Mouse (Mus musculus): ENCODE measurements around the gene Gm20517.

The Gm20517 gene

GRCm38 (mm10) chr17:47610849-47611660 is at the start of gene Gm20517, which contains the start of the genes Bysl and Med20:
Gene Gm20517, plus strand, starts transcription at chr17:47611589.
Gene Bysl, minus strand, starts transcription at chr17:47611492.
Gene Med20, plus strand, starts transcription at chr17:47611582.
- peak; percentile 97 to 99 for DNase-seq (ENCODE audit: inconsistent age in 2 of 2, low spot score in 1 of 2)

DNA sequence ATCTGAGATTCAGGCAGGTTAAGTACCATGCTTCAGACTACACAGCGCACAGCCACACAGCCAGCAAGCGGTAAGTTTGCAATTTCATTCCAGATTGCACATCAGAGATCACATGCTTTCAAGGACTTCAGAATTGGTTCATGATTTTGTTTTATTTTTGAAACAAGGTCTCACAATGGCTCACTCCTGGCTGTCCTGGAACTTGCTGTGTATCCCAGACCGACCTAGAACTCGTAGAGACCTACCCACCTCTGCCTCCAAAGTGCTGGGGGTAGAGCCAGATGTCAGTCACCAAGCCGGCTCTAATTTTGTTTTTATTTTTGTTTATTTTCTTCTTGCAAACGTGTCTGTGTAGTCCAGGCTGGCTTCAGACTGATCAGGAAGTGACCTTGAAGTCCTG is 48.5 kb upstream of the Gm20517 start:
- DNase-seq (ENCODE audit: inconsistent age in 2 of 2, low spot score in 1 of 2) = peak; percentile 51 to 90

- no peak for DNase-seq (ENCODE audit: inconsistent age in 2 of 2, low spot score in 1 of 2)
Measured at GRCm38 (mm10) chr17:47564612-47565011, 46.8 kb upstream of the Gm20517 start.

- DNase-seq (ENCODE audit: inconsistent age in 2 of 2, low spot score in 1 of 2) = no peak
Measured at GRCm38 (mm10) chr17:47566133-47566532, 45.3 kb upstream of the Gm20517 start.

DNA sequence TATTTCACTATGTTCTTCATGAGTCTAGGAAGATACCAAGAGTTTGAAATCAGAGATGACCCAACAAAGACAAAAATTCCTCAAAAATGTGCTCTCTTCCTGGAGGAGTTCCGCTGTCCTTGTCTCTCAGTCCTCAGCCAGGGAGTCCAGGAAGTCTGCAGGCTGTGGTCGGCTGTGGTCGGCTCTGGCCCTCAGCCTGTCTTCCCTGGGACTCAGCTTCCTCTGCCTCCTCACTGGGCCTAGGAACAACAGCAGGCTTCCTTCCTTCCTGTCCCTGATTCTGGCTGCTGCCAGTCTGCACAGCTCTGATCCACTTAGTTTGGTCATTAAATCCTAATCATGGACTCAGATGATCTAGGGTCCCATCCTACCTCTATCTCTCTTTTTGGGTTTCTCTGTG is 44.1 kb upstream of the Gm20517 start:
- DNase-seq (ENCODE audit: inconsistent age in 2 of 2, low spot score in 1 of 2) = peak in 1 of 2 experiments; percentile 69

- no peak for DNase-seq (ENCODE audit: inconsistent age in 2 of 2, low spot score in 1 of 2)
Measured at GRCm38 (mm10) chr17:47568389-47568788, 43.0 kb upstream of the Gm20517 start.

GRCm38 (mm10) chr17:47568951-47569527 is 42.4 kb upstream of the Gm20517 start:
- peak in 1 of 2 experiments; percentile 52 for DNase-seq (ENCODE audit: inconsistent age in 2 of 2, low spot score in 1 of 2)

- no peak for DNase-seq (ENCODE audit: inconsistent age in 2 of 2, low spot score in 1 of 2)
Measured at GRCm38 (mm10) chr17:47571621-47572020, 39.8 kb upstream of the Gm20517 start.

GRCm38 (mm10) chr17:47572436-47572835 is 39.0 kb upstream of the Gm20517 start:
- DNase-seq (ENCODE audit: inconsistent age in 2 of 2, low spot score in 1 of 2) = no peak

DNA sequence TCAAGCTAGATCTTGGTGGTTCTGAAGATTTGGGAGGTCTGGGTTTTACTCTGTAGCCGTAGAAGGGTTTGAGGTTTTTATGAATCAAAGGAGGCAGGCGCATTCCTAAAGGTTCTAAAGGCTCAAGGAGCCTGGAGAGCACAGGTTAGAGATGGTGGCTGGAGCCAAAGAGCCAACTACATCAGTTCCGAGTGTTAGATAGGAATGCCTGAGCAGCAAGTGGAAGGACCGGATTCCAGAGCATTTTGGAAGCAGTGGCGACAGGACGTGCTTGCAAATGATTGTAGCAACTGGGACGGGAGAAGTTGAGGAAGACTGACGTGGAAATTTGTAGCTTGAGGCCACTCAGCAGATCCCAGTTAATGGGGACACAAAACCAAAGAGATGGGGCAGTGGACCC is 37.4 kb upstream of the Gm20517 start:
- DNase-seq (ENCODE audit: inconsistent age in 2 of 2, low spot score in 1 of 2) = no peak

DNA sequence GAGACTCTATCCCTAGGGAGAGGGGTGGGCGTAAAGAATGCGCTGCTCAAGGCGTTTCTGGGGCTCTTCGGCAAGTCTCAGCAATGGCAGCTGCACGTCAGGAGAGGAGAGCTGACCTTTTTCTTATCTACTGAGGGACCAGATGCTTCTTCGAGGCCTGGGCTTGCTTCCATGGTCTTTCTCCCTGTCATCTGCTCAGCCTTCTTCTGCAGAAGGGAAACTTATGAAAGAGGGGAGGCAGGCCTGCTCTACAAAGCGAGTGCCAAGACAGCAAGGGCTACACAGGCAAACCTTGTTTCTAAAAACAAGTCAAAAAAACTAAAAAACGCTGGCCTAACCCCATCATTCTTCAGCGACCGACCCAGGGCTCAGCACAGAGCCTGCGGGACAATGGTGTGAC is 36.6 kb upstream of the Gm20517 start:
- DNase-seq (ENCODE audit: inconsistent age in 2 of 2, low spot score in 1 of 2) = peak; percentile 50 to 60

- DNase-seq (ENCODE audit: inconsistent age in 2 of 2, low spot score in 1 of 2) = peak; percentile 75 to 89
Measured at GRCm38 (mm10) chr17:47578655-47579054, 32.7 kb upstream of the Gm20517 start.

DNA sequence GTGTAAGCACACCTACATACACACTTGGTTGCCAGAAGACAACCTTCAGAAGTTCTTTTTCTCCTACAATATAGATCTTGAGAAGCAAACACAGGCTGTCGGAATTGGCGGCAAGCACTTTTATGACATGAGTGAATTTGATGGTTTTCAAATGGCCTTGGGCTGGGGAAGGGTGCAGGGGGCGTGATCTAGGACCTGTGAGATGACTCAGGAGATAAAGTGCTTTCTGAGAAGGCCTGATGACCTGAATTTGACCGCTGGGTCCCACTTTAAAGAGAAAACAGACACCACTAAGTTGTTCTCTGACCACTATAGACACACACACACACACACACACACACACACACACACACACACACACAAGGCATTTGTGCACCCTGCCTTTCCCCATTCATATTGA is 30.4 kb upstream of the Gm20517 start:
- DNase-seq (ENCODE audit: inconsistent age in 2 of 2, low spot score in 1 of 2) = peak; percentile 60 to 86

DNA sequence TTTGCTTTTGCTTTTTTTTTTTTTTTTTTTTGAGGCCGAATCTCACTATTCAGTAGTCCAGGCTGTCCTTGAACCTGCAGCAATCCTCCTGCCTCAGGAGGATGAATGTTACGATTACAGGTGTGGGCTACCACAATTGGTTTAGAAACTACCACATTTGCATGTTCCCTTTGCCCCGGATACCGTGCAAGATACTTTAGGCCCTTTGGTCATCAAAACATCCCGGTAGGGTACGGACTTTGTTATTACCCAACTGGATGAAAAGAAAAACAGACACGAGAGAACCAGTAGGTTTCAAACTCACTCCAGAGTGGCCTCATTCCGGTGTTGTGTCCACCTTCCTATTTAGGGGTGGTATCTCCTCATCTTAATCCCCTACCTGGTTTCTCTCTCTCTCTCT is 22.9 kb upstream of the Gm20517 start:
- DNase-seq (ENCODE audit: inconsistent age in 2 of 2, low spot score in 1 of 2) = no peak

DNA sequence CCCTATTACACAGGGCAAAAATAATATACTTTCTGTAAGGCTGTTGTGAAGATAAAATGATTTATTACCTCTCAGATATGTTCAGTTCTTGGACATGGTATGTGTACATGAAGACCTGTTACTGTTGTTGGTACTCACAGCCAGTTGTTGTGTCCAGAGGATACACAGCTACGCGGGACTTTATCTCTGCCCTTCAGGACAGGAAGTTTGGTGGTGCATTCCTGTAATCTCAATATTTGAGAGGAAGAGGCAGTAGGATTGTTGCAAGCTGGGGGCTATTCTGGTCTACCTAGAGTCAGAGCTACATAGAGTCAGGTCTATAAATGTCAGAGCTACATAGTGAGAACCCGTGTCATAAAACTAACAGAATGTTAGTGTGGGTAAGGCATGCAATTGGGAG is 20.3 kb upstream of the Gm20517 start:
- no peak for DNase-seq (ENCODE audit: inconsistent age in 2 of 2, low spot score in 1 of 2)

- peak; percentile 96 to 98 for DNase-seq (ENCODE audit: inconsistent age in 2 of 2, low spot score in 1 of 2)
Measured at GRCm38 (mm10) chr17:47593215-47593853, 18.1 kb upstream of the Gm20517 start.

DNA sequence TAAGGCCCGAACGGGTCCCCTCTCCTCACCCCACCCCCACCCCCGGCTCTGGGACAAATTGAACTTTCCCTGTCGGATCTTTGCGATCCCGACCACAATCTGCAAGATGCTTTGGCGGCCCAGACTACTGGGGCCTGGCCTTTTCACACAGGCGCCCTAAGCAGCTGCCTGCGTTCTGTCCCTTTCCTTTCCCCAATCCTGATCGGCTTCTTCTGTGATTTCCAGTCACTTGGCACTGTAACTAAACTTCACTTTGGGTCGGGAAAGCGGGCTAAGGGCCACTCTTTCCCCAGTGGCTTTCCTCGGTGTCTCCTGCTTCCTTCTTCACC is 17.6 kb upstream of the Gm20517 start:
- peak in 1 of 2 experiments; percentile 88 for DNase-seq (ENCODE audit: inconsistent age in 2 of 2, low spot score in 1 of 2)

- peak in 1 of 2 experiments; percentile 71 for DNase-seq (ENCODE audit: inconsistent age in 2 of 2, low spot score in 1 of 2)
Measured at GRCm38 (mm10) chr17:47594183-47594968, 17.0 kb upstream of the Gm20517 start.

DNA sequence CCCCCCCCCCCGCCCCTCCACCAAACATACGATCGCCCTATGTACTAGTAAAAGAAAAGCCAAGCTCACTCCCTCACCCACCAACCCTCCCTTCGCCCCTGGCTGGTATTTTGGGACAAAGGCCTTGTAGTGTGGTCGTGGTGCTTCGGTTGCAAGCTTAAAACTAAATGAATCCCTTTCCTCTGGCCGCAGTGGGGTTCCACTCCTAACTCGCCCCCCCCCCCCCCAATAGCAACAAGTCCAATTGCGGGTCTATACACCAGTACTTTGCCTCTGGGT is 16.5 kb upstream of the Gm20517 start:
- no peak for DNase-seq (ENCODE audit: inconsistent age in 2 of 2, low spot score in 1 of 2)

GRCm38 (mm10) chr17:47595248-47596161 is 15.9 kb upstream of the Gm20517 start:
- peak; percentile 80 to 91 for DNase-seq (ENCODE audit: inconsistent age in 2 of 2, low spot score in 1 of 2)
